ENCODE assay signal across 11 mouse cellular contexts in genomic region chr7:75715939-75716338, GRCm38 (mm10).
DNase-seq lines count a peak whose midpoint lies in the region; ATAC-seq and TF ChIP-seq lines count a peak whose summit lies in the region.
"Had no signal": no experiment of that assay in that cellular context is flagged by ENCODE, and none has a peak within 500 bp of the region (broad histone marks: within the 10 kb centered on the region; RNA-seq: fewer than 3 reads in every experiment).

No protein-coding gene starts in this region.

- TF ChIP-seq CTCF in liver, postnatal 0 days (IDR thresholded peaks at IDR 0.05; ENCODE audit: low read depth) = no peak
- TF ChIP-seq CTCF in thymus, adult 2 months (IDR thresholded peaks at IDR 0.05; ENCODE audit: borderline replicate concordance, control insufficient read depth, extremely low read depth, insufficient read depth, low read length, poor library complexity) = no peak

- H3K27me3 ChIP-seq in liver, postnatal 0 days (ENCODE audit: insufficient read depth, low read length) = no peaks in the 10 kb centered on the region
- no peaks in the 10 kb centered on the region for H3K27me3 ChIP-seq in liver, embryonic 11.5 days (replicated peaks; ENCODE audit: control insufficient read depth, insufficient read depth, low read length)
- no peaks in the 10 kb centered on the region for H3K27me3 ChIP-seq in thymus, adult 2 months (ENCODE audit: control insufficient read depth, insufficient read depth, low read length)
- no peaks in the 10 kb centered on the region for H3K27me3 ChIP-seq in forebrain, embryonic 11.5 days (ENCODE audit: control insufficient read depth, insufficient read depth, low read length)
- H3K27me3 ChIP-seq: CH12.LX; midbrain, embryonic 13.5 days had no signal

- H3K79me2 ChIP-seq in macrophage (ENCODE audit: inconsistent target) = peaks cover 74% of the 10 kb centered on the region

- 0 out of 2 replicates have a peak overlapping the region, but pooled peaks have one; percentile 3 for H3K9ac ChIP-seq in liver, postnatal 0 days (replicated peaks)
- no peak overlapping the region for H3K9ac ChIP-seq in liver, embryonic 11.5 days (ENCODE audit: low read depth, low read length)
- no peak overlapping the region for H3K9ac ChIP-seq in forebrain, embryonic 11.5 days (ENCODE audit: low read length)
- H3K9ac ChIP-seq: midbrain, embryonic 13.5 days had no signal

- peaks cover 14% of the 10 kb centered on the region; the same call in 1 of the 2 replicates for H3K4me1 ChIP-seq in liver, postnatal 0 days (ENCODE audit: insufficient read depth)
- peaks cover 14% of the 10 kb centered on the region; the same call in 1 of the 2 replicates for H3K4me1 ChIP-seq in liver, embryonic 11.5 days (replicated peaks; ENCODE audit: control insufficient read depth, insufficient read depth, low read length)
- H3K4me1 ChIP-seq in thymus, adult 2 months (replicated peaks; ENCODE audit: control insufficient read depth, insufficient read depth, low read length) = peaks cover 3% of the 10 kb centered on the region; the same call in 1 of the 2 replicates
- H3K4me1 ChIP-seq in forebrain, embryonic 11.5 days (replicated peaks; ENCODE audit: control insufficient read depth, insufficient read depth, low read length) = no peaks in the 10 kb centered on the region
- H3K4me1 ChIP-seq: midbrain, embryonic 13.5 days had no signal

- no peak for DNase-seq in liver, postnatal 0 days
- no peak for DNase-seq in liver, embryonic 11.5 days (ENCODE audit: low spot score)
- DNase-seq in gastrocnemius, adult 8-10 months (ENCODE audit: low spot score in 2 of 2) = peak; percentile 41 to 42
- DNase-seq in heart, postnatal 10 days = peak; percentile 79 to 82
- DNase-seq in urinary bladder, postnatal 25 days (ENCODE audit: low spot score) = no peak
- DNase-seq in thymus, adult 2 months = no peak
- DNase-seq in forebrain, embryonic 11.5 days (ENCODE audit: low spot score) = no peak
- DNase-seq: thymus, postnatal 14 days had no signal

- intact Hi-C loops in heart, postnatal 10 days (cut with DNase I) = loop anchor here (5.0 kb wide), 1 partner anchor 74 kb away; no protein-coding TSS in a partner anchor

- H3K4me2 ChIP-seq in liver, postnatal 0 days (ENCODE audit: low read depth, low read length) = no peak overlapping the region
- no peak overlapping the region for H3K4me2 ChIP-seq in liver, embryonic 11.5 days
- H3K4me2 ChIP-seq in forebrain, embryonic 11.5 days (ENCODE audit: low read depth, low read length, severe bottlenecking) = no peak overlapping the region
- H3K4me2 ChIP-seq: midbrain, embryonic 13.5 days had no signal

- WGBS in liver, postnatal 0 days (ENCODE audit: insufficient replicate concordance) = 60% methylated on average over 4 of the region's 4 CpGs
- WGBS in liver, embryonic 11.5 days = 75% methylated on average over 4 of the region's 4 CpGs
- WGBS in macrophage (ENCODE audit: missing documents) = 67% methylated on average over 4 of the region's 4 CpGs
- WGBS in thymus, adult 2 months = 90% methylated on average over 4 of the region's 4 CpGs
- WGBS in forebrain, embryonic 11.5 days = 92% methylated on average over 4 of the region's 4 CpGs

- H3K27ac ChIP-seq in liver, postnatal 0 days (ENCODE audit: low read depth) = 0 out of 2 replicates have a peak overlapping the region, but pooled peaks have one; percentile 31
- H3K27ac ChIP-seq in liver, embryonic 11.5 days (ENCODE audit: low read depth, low read length) = no peak overlapping the region
- H3K27ac ChIP-seq in macrophage = peak overlapping the region; percentile 12; the same call in 1 of the 2 replicates
- H3K27ac ChIP-seq in thymus, adult 2 months (ENCODE audit: control insufficient read depth, insufficient read depth, low read length) = no peak overlapping the region
- no peak overlapping the region for H3K27ac ChIP-seq in forebrain, embryonic 11.5 days (ENCODE audit: low read depth, low read length)
- H3K27ac ChIP-seq: midbrain, embryonic 13.5 days had no signal

- no peaks in the 10 kb centered on the region for H3K9me3 ChIP-seq in liver, postnatal 0 days (ENCODE audit: low read length)
- no peaks in the 10 kb centered on the region for H3K9me3 ChIP-seq in liver, embryonic 11.5 days (ENCODE audit: control insufficient read depth, low read length)
- H3K9me3 ChIP-seq in forebrain, embryonic 11.5 days (ENCODE audit: control insufficient read depth, low read length) = no peaks in the 10 kb centered on the region
- H3K9me3 ChIP-seq: midbrain, embryonic 13.5 days had no signal

- no peak overlapping the region for H3K4me3 ChIP-seq in liver, postnatal 0 days (ENCODE audit: low read depth, low read length)
- H3K4me3 ChIP-seq in liver, embryonic 11.5 days (ENCODE audit: low read depth, low read length) = no peak overlapping the region
- no peak overlapping the region for H3K4me3 ChIP-seq in macrophage (ENCODE audit: inconsistent target)
- no peak overlapping the region for H3K4me3 ChIP-seq in thymus, adult 2 months (ENCODE audit: control insufficient read depth, insufficient read depth, low read length)
- H3K4me3 ChIP-seq in forebrain, embryonic 11.5 days (ENCODE audit: low read depth, low read length) = no peak overlapping the region
- H3K4me3 ChIP-seq: midbrain, embryonic 13.5 days had no signal

- ATAC-seq in liver, postnatal 0 days = 0 out of 2 replicates have a peak, but pooled peaks have one; percentile 12
- ATAC-seq in liver, embryonic 11.5 days (replicated peaks; ENCODE audit: low FRiP score) = no peak
- no peak for ATAC-seq in forebrain, embryonic 11.5 days (replicated peaks; ENCODE audit: low FRiP score)
- ATAC-seq: midbrain, embryonic 13.5 days had no signal

- TF ChIP-seq EP300 in liver, postnatal 0 days (IDR thresholded peaks at IDR 0.05; ENCODE audit: low read depth) = 0 out of 2 replicates have a peak, but pooled peaks have one; percentile 17

- TF ChIP-seq POLR2A in thymus, adult 2 months (IDR thresholded peaks at IDR 0.05; ENCODE audit: control insufficient read depth, extremely low read depth, insufficient read depth, low read length, poor library complexity) = no peak

- H3K36me3 ChIP-seq in liver, postnatal 0 days (replicated peaks; ENCODE audit: insufficient read depth, low read length) = peaks cover 59% of the 10 kb centered on the region
- H3K36me3 ChIP-seq in liver, embryonic 11.5 days (ENCODE audit: control insufficient read depth, insufficient read depth, low read length) = peaks cover 7% of the 10 kb centered on the region; the same call in 1 of the 2 replicates
- peaks cover 21% of the 10 kb centered on the region for H3K36me3 ChIP-seq in macrophage (ENCODE audit: inconsistent target)
- H3K36me3 ChIP-seq in thymus, adult 2 months (ENCODE audit: control insufficient read depth, insufficient read depth, low read length) = peaks cover 48% of the 10 kb centered on the region
- H3K36me3 ChIP-seq in forebrain, embryonic 11.5 days (ENCODE audit: control insufficient read depth, insufficient read depth, low read length) = no peaks in the 10 kb centered on the region; the same call in 1 of the 2 replicates

Comparison
In these comparisons a context has a peak if more than half of its experiments do, and no peak if none do; other contexts are left out.
1. H3K27ac ChIP-seq: peak in liver, postnatal 0 days (single experiment) and macrophage (single experiment); none in liver, embryonic 11.5 days (single experiment), thymus, adult 2 months (single experiment) and forebrain, embryonic 11.5 days (single experiment).
2. DNase-seq: peak in gastrocnemius, adult 8-10 months (2 of 2) and heart, postnatal 10 days (2 of 2); none in liver, postnatal 0 days (single experiment), liver, embryonic 11.5 days (single experiment), urinary bladder, postnatal 25 days (single experiment), thymus, adult 2 months (single experiment) and forebrain, embryonic 11.5 days (single experiment).